Mouse (Mus musculus): ENCODE measurements at regions not wholly inside any gene's neighbourhood (a gene's known extent, or its start where the extent isn't known, plus 50 kb on each side); places are given as distances from the start of the nearest gene placed in this dataset.

DNA sequence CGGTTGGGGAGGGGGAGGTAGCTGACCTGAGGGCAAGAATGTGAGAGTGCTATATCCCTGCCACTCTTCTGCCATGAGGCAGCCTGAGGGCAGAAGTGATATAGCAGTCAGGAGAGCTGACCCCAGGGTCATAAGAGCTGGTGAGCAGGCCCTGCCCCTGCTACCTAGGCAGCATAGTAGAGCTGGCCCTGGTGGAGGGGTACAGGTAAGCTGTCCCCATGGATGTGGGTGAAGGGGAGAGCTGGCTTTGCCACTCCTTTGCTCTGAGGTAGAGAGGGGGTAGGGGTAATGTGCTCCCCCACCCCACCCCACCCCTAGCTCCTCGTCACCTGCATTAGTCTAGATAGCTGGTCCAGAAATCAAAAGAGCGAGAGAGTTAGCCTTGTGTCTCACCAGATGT lies 61.3 kb upstream of the Gm3839 start:
- no peak for DNase-seq (ENCODE audit: low spot score)

DNA sequence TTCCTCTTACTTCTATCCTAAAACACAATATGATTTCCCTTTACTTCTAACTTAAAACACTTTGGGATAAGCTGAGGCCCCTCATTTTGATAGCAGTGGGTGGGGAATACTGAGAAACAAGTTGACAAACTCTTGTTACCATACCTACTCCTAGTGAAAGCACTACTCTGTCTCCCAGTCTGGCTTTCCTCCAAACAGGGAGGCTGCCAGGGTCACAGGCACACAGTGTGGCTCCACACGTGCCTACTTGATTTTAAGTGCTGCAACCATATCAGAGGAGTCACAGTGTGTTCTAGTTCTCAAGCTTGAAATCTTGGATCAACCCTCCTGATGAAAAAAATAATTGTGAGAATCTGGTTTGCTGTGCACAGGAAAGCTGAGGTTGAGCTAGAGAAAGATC lies 65.8 kb upstream of the Gm3839 start:
- DNase-seq (ENCODE audit: low spot score) = no peak

DNA sequence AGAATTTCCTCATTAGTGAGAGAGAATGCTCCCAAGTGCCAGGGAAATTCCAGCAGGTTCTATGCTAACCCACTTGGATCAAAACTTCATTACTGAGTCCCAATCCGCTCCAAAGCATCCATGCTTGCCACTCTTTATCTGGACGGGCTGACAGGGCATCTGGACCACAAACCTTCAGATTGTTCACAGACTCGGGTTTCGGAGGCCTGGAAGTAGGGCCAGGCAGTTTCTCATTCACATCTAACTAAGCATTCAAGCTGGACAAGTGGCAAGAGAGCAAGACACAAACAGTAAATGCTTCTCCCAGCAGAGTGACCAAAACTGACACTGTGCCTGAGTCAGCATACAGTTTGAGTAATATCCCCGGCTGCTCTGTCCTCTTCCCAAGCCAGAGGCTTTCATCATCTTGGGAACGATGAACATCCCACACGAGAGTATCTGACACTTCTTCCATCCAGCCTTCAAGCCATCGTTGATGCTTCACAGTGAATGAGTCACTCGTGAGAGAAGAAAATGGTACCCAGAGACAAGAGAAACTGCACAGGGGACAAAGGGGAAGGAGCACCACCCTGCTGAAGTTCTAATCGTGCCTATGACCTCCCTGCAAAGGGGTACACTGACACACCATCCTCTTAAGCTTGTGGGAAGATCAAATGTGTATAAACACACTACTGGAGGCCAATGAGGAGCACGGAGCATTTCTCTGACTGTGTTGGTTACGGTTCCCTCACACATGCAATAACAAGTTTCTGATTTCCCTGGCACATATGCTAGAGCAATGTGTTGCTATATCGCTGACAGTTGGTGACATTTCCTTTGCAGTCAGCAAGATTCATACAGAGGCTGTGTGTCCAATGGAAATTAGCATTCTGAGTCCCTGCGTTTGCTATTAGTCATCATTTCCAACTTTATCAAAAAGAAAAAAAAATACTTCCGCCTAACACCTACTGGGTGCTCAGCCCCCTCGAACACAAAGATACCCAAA lies 72.0 kb upstream of the Gm3839 start:
- DNase-seq (ENCODE audit: low spot score) = no peak

DNA sequence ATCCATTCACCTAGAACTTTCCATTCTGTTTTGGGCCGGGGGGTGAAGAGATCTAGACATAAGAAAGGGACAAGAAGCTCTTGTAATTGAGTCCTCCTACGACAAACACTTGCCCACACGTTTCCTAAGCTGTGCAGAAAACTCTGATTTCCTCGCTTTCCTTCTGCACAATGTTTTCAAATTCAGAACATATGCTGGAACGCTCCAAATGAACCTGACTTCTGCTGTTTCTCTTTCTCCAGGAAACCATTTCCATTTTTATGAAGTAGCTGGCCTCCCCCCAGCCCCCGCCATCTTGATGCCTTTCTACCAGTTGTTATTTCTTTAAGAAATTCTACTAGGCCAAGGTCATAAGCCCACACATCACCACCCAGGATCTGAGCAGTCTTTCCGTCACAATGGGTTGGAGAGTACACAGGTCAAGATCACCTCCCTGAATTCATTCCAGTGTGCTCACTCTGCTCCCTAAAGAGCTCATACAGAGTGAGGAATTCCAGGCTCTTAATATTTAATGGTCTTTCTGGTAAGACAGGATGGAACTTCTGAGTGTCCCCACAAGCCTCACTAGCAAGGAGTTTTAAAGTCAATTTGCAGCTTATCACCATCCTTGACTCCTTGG lies 78.7 kb upstream of the Gm3839 start:
- DNase-seq (ENCODE audit: low spot score) = no peak

DNA sequence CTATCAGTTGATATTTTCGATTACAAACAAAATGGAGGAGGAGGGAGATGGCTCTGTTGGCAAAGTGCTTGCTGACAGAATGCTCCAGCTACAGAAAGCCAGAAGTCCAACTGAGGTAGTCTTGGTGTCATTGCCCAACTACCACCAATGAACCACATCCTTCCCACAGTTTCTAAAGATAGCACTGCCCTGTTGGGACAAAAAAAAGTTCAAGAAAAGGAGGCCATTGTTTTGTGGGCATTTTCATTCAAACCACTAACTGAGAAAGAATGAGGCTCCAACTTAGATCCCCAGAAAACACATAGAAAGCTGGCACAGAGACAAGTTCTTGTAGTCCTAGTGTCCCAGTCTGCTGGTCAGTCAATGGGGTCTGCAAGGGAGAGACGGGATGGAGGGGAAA lies 82.1 kb upstream of the Gm3839 start:
- no peak for DNase-seq (ENCODE audit: low spot score)

DNA sequence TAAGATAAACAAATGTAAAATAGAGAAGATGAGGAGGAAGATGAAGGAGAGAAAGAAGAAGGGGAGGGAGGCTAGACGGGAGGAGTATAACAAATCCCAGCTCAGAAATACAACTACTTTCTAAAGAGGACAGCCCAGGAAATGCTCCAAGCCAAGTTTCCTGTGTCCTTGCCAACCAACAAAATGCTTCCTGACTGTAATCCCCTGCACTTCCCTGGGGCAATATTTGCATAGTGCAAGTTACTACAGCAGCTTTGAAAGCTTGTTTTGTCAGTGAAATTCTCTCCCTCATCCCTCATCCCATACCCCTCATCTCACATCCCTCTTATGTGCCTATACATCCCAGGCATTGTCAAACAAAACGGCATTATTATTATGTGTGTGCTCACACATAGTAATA lies 83.7 kb upstream of the Gm3839 start:
- DNase-seq (ENCODE audit: low spot score) = no peak

DNA sequence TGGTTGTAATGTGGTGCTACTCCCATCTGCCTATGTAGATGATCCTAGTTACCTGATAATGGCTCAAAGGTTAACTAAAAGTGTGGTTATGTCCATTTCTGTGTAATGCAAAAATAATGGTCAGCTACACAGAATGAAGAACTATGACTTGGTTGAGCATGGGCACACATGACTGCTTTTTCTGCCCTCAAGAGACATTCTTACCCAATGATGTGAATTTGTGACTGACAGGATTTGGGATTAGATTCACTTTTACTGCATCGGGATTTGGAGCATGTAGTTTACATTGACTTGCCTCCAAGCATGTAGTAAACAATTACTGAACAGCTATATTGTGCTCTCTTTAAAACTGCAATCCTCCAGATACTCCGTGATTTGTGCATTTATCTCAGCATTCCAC lies 93.4 kb upstream of the Gm3839 start:
- DNase-seq (ENCODE audit: low spot score) = no peak

DNA sequence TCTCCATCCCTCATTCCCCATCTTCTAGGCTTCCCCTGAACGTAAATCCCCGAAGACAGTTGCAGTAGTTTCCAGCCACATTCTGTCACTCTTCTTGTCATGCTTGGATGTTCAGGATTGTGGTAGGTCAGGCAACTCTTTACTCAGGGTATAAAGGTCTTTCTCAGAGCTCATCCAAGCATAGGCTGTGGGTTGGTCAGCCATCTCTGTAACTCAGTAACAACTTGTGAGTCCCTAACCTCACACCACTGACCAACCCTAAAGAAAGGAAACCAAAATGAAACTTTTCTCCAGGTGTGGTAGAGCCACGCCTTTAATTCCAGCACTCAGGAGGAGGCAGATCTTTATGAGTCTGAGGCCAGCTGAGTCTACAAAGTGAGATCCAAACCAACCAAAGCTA lies 75.6 kb upstream of the Ptprg start:
- DNase-seq (ENCODE audit: low spot score) = no peak

DNA sequence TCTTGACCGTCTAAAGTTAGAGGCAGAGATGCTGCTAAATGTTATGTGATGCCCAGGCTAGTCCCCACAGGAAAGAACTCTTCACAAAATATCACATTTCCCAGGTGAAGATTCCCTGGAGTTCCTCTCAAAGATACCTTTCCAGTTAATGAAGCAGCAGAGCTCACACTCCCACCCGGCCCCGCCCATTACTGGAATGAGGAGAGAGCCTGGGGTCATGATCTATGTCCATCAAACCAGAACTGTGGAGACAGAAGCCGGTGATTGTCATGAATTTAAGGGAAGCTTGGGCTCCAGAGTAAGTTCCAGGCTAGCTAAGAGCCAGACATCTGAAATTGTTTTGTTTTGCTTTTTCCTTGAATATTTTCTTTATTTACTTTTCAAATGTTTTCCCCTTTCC lies 71.2 kb upstream of the Ptprg start:
- DNase-seq (ENCODE audit: low spot score) = no peak

DNA sequence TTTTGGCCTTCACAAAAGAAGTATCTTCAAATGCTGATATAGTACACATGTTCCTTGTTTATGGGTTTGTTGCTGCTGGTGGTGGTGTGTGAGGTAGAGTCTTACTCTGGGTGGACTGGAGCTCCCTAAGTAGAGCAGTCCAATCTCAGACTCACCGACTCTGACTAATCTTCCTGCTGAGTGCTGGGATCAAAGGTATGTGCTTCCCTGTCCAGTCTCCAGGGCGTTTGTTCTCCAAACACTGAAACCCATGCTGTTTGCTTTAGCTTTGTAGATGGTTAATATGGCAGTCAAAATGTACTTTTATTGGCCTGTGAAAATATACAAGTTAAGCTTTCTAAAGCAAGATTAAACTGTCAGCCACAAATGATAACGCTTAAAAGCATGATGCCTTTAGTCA lies 67.0 kb upstream of the Ptprg start:
- DNase-seq (ENCODE audit: low spot score) = peak; percentile 47

DNA sequence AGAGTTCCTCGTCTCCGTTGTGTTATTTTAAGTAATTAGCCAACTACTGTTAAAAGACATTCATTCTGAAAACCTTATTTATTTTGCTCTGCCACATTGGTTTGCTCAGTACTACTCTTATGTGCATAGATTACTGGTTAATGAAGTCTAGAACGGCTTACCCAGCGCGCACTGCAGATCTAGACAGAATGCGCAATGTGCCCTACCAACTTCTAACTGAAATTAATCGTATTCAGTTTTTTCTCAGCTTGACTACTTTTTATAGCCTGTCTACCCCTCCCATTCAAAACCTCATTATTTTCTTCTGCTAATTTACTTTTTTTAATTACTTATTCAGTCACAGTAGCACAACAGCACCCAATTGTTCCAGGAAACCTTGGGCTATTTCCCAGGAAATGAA lies 51.6 kb upstream of the Ptprg start:
- no peak for DNase-seq (ENCODE audit: low spot score)

DNA sequence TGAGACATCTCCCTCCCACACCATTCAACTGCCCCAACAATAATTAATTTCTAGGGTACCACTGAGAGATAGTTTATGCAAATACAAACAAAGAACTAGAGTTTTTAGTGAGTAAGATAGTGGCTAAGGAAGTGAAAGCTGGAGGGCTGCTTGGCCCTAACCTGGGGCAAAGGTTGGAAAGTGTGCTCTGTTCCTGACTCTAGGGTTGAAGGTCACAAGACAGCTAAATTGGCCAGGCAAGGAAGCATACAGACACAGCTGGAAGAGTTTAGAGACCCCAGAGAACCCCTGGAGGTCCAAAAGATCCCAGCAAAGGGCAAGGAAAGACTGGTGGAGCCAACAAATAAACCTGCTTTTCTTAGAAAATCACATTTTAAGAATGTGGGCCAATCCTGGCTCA lies 50.2 kb upstream of the Ptprg start:
- DNase-seq (ENCODE audit: low spot score) = peak; percentile 62

Data from yolk sac, embryonic 10.5 days (tissue).